Mouse (Mus musculus) liver, embryonic 16.5 days (tissue): ENCODE results near the gene Znrf3. TPM values are rescaled to one million over a fixed set of nuclear protein-coding genes. Genes with fewer than 3 reads are reported as not detected.
A peak's percentile ranks its signal among the peaks of the same experiment; 100 is the strongest.

Experiments used
- ATAC-seq: fragments of 200-750 bp; cut with Nextera tagmentation; 2 replicates; pipeline ENCODE4 v1.8.0; 2017; ENCODE audit warnings: low read depth, mild to moderate bottlenecking, moderate number of reproducible peaks, moderate library complexity
- H3K27ac ChIP-seq: fragments of 300-500 bp; sonication (generic); 2 replicates; pipeline ENCODE4 v1.5.1; 2014; ENCODE audit warnings: mild to moderate bottlenecking, low read length
- H3K27me3 ChIP-seq: fragments of 300-500 bp; sonication (generic); 2 replicates; pipeline ENCODE4 v1.6.1; 2014; ENCODE audit warnings: low read depth, low read length, mixed read lengths; ENCODE audit not compliant: control insufficient read depth, insufficient read depth
- H3K36me3 ChIP-seq: fragments of 300-500 bp; sonication (generic); 2 replicates; pipeline ENCODE4 v1.6.1; 2014; ENCODE audit warnings: mild to moderate bottlenecking; ENCODE audit not compliant: control insufficient read depth, insufficient read depth
- H3K4me1 ChIP-seq: fragments of 300-500 bp; sonication (generic); 2 replicates; pipeline ENCODE4 v1.6.1; 2014; ENCODE audit warnings: low read depth, low read length, mixed read lengths; ENCODE audit not compliant: control insufficient read depth
- H3K4me2 ChIP-seq: fragments of 300-500 bp; sonication (generic); 2 replicates; pipeline ENCODE4 v1.6.1; 2014; ENCODE audit warnings: low read depth, low read length, mixed read lengths
- H3K4me3 ChIP-seq: fragments of 300-500 bp; sonication (generic); 2 replicates; pipeline ENCODE4 v1.5.1; 2014; ENCODE audit warnings: low read depth, mild to moderate bottlenecking, low read length
- H3K9ac ChIP-seq: fragments of 300-500 bp; sonication (generic); 2 replicates; pipeline ENCODE4 v1.6.1; 2014; ENCODE audit warnings: low read depth, low read length
- H3K9me3 ChIP-seq: fragments of 300-500 bp; sonication (generic); replicated peaks from 2 replicates; pipeline ENCODE4 v1.6.1; 2016; ENCODE audit warnings: low read length; ENCODE audit not compliant: control insufficient read depth
- WGBS: fragments of 180-500 bp; shearing (Covaris S2); extraction: QIAGEN DNeasy Blood & Tissue Kit; methylation state at CpG from one replicate; pipeline ENCODE4 v1.1.7; 2014; ENCODE audit not compliant: insufficient replicate concordance; 5-methylcytosine and 5-hydroxymethylcytosine counted together
- polyA plus RNA-seq: library from polyadenylated mRNA; unstranded; fragments of >200 nt; fragmentation: Nextera tagmentation; extraction: Ambion mirVana; gene quantifications from 2 replicates; pipeline ENCODE4 v1.2.1, GENCODE M21; 2015

Gene Znrf3
- polyA plus RNA-seq, 1 experiment from 2014 or later = 2.9 TPM

- WGBS = 76% methylated on average over 4 of the region's 4 CpGs
- ATAC-seq = no peak
These were observed 6.1 kb upstream of the Znrf3 start for GRCm38 (mm10) chr11:5450701-5451100.

GRCm38 (mm10) chr11:5445452-5445953 is 856 bp upstream of the Znrf3 start:
- H3K4me2 ChIP-seq = peak overlapping the region; percentile 100
- peaks cover 22% of the 10 kb centered on the region for H3K4me1 ChIP-seq
- H3K27me3 ChIP-seq = peaks cover 11% of the 10 kb centered on the region
- 14% methylated on average over 11 of the region's 11 CpGs for WGBS
- H3K9me3 ChIP-seq = no peaks in the 10 kb centered on the region
- peak overlapping the region; percentile 77 for H3K4me3 ChIP-seq
- ATAC-seq = no peak; the same call in 1 of the 2 replicates
- peak overlapping the region; percentile 53 for H3K27ac ChIP-seq
- H3K36me3 ChIP-seq = no peaks in the 10 kb centered on the region
- peak overlapping the region; percentile 69 for H3K9ac ChIP-seq

More at GRCm38 (mm10) chr11:5450701-5451100, 6.1 kb upstream of the Znrf3 start:
- Histone ChIP-seq H3K4me3 (no peak overlapping the region), H3K27ac (no peak overlapping the region), H3K4me1 (no peaks in the 10 kb centered on the region; the same call in 1 of the 2 replicates), H3K9ac (no peak overlapping the region), H3K36me3 (no peaks in the 10 kb centered on the region), H3K27me3 (no peaks in the 10 kb centered on the region), H3K4me2 (no peak overlapping the region), H3K9me3 (no peaks in the 10 kb centered on the region)

- no peaks in the 10 kb centered on the region for H3K36me3 ChIP-seq
- peak overlapping the region; percentile 52 for H3K27ac ChIP-seq
- H3K9ac ChIP-seq = peak overlapping the region; percentile 75
- under 1% methylated on average over 24 of the region's 57 CpGs for WGBS
- H3K4me1 ChIP-seq = peaks cover 22% of the 10 kb centered on the region
- H3K9me3 ChIP-seq = no peaks in the 10 kb centered on the region
- ATAC-seq = peak; percentile 23; the same call in 1 of the 2 replicates
- peaks cover 11% of the 10 kb centered on the region for H3K27me3 ChIP-seq
- H3K4me3 ChIP-seq = peak overlapping the region; percentile 77
- peak overlapping the region; percentile 100 for H3K4me2 ChIP-seq
These were observed 431 bp downstream of the Znrf3 start for GRCm38 (mm10) chr11:5444234-5444598.

- no peak overlapping the region for H3K27ac ChIP-seq
- no peaks in the 10 kb centered on the region for H3K9me3 ChIP-seq
- peak overlapping the region; percentile 100 for H3K4me2 ChIP-seq
- ATAC-seq = no peak; the same call in 1 of the 2 replicates
- H3K27me3 ChIP-seq = peaks cover 11% of the 10 kb centered on the region
- H3K36me3 ChIP-seq = no peaks in the 10 kb centered on the region
- H3K4me3 ChIP-seq = peak overlapping the region; percentile 77
- 2% methylated on average over 38 of the region's 38 CpGs for WGBS
- peak overlapping the region; percentile 75 for H3K9ac ChIP-seq
- peaks cover 22% of the 10 kb centered on the region for H3K4me1 ChIP-seq
These were observed 975 bp downstream of the Znrf3 start for GRCm38 (mm10) chr11:5443511-5444233.

GRCm38 (mm10) chr11:5442590-5443021 is 2.0 kb downstream of the Znrf3 start:
- H3K27me3 ChIP-seq = peaks cover 11% of the 10 kb centered on the region
- ATAC-seq = no peak
- H3K9ac ChIP-seq = no peak overlapping the region
- no peaks in the 10 kb centered on the region for H3K36me3 ChIP-seq
- peak overlapping the region; percentile 77 for H3K4me3 ChIP-seq
- no peak overlapping the region for H3K27ac ChIP-seq
- H3K4me1 ChIP-seq = peaks cover 22% of the 10 kb centered on the region
- peak overlapping the region; percentile 100 for H3K4me2 ChIP-seq
- H3K9me3 ChIP-seq = no peaks in the 10 kb centered on the region
- 14% methylated on average over 3 of the region's 3 CpGs for WGBS

- H3K36me3 ChIP-seq = no peaks in the 10 kb centered on the region
- no peak overlapping the region for H3K4me3 ChIP-seq
- no peaks in the 10 kb centered on the region; the same call in 1 of the 2 replicates for H3K4me1 ChIP-seq
- H3K9ac ChIP-seq = no peak overlapping the region
- ATAC-seq = no peak
- no peaks in the 10 kb centered on the region for H3K9me3 ChIP-seq
- H3K27ac ChIP-seq = no peak overlapping the region
- no peak overlapping the region for H3K4me2 ChIP-seq
- H3K27me3 ChIP-seq = no peaks in the 10 kb centered on the region
- 89% methylated on average over 2 of the region's 2 CpGs for WGBS
These were observed 7.0 kb downstream of the Znrf3 start for GRCm38 (mm10) chr11:5437646-5438045.

- Histone ChIP-seq H3K4me2 (no peak overlapping the region), H3K36me3 (no peaks in the 10 kb centered on the region), H3K9me3 (no peaks in the 10 kb centered on the region), H3K4me1 (no peaks in the 10 kb centered on the region; the same call in 1 of the 2 replicates), H3K27me3 (no peaks in the 10 kb centered on the region), H3K4me3 (no peak overlapping the region), H3K9ac (no peak overlapping the region), H3K27ac (no peak overlapping the region)
- no peak for ATAC-seq
These were observed 7.7 kb downstream of the Znrf3 start for GRCm38 (mm10) chr11:5436988-5437387.

GRCm38 (mm10) chr11:5435493-5435892 is 9.2 kb downstream of the Znrf3 start:
- Histone ChIP-seq H3K4me2 (no peak overlapping the region), H3K4me1 (no peaks in the 10 kb centered on the region), H3K27ac (no peak overlapping the region), H3K27me3 (no peaks in the 10 kb centered on the region), H3K4me3 (no peak overlapping the region), H3K9ac (no peak overlapping the region), H3K9me3 (no peaks in the 10 kb centered on the region), H3K36me3 (no peaks in the 10 kb centered on the region)
- no peak for ATAC-seq
- WGBS = 56% methylated on average over 1 of the region's 1 CpGs

- Histone ChIP-seq H3K36me3 (no peaks in the 10 kb centered on the region), H3K4me1 (no peaks in the 10 kb centered on the region), H3K9me3 (no peaks in the 10 kb centered on the region), H3K9ac (no peak overlapping the region), H3K27me3 (no peaks in the 10 kb centered on the region), H3K4me3 (no peak overlapping the region), H3K27ac (no peak overlapping the region), H3K4me2 (no peak overlapping the region)
- no peak for ATAC-seq
- 56% methylated on average over 2 of the region's 2 CpGs for WGBS
These were observed 12.3 kb downstream of the Znrf3 start for GRCm38 (mm10) chr11:5432330-5432729.
